Mouse (Mus musculus) myocyte (in vitro differentiated cells): Measurements from ENCODE around the gene Mgll.

Source experiments
- MAX ChIP-seq: IDR thresholded peaks from one replicate; pipeline ENCODE4 v1.6.1; 2011; ENCODE audit warnings: low read depth, mild to moderate bottlenecking, control low read depth
- MYOD1 ChIP-seq, 3 experiments: IDR thresholded peaks; one replicate each; pipeline ENCODE4 v1.6.1; 2011; ENCODE audit warnings: control low read depth in 2 of 3, low read depth in 2 of 3, mild to moderate bottlenecking in 2 of 3, moderate library complexity in 1 of 3; ENCODE audit not compliant: insufficient read length in 2 of 3, control insufficient read depth in 1 of 3
- POLR2A ChIP-seq: IDR thresholded peaks from one replicate; pipeline ENCODE4 v1.6.1; 2011; ENCODE audit warnings: low read depth, mild to moderate bottlenecking, control low read depth, moderate library complexity; ENCODE audit not compliant: insufficient read length
- TCF3 ChIP-seq: IDR thresholded peaks from one replicate; pipeline ENCODE4 v1.6.1; 2011; ENCODE audit warnings: low read depth, control low read depth; ENCODE audit not compliant: insufficient read length
- USF1 ChIP-seq: IDR thresholded peaks from one replicate; pipeline ENCODE4 v1.6.1; 2011; ENCODE audit warnings: low read depth, mild to moderate bottlenecking, control low read depth, moderate library complexity

DNA sequence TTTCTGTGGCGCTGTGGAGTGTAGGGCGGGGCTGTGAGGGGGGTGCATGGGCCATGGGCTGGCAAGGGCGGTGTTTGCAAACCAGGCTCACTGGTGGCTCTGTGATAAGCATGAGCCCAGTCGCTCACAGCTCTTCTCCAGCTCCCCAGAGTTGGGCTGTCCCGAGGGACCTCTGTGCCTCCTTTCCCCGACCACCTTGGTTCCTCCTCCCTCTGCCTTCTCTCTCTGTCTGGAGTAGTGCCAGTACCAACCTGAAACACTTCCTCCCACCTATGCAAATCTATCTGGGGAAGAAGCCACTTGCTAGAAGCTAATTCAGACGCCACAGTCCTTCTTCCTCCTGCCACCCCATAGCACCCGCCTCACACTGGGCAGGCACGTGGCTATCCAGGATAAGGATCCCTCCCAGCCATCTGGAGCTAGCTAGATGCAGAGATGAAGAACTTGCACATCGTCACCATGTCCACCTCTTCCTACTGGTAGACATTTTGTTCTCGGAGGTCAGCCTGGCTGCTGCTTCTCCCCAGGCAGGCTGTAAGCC, 7.1 kb downstream of the Mgll start:
- TF ChIP-seq USF1 (no peak), TCF3 (no peak), POLR2A (no peak), MAX (no peak), MYOD1 (IDR thresholded peaks at IDR 0.05; ENCODE audit: control insufficient read depth in 1 of 3, insufficient read length in 2 of 3, low read depth in 2 of 3) (no peak)
